Mouse (Mus musculus) CH12.LX (cell line): Measurements from ENCODE around the gene Pcbp2. TPM values are rescaled to one million over a fixed set of nuclear protein-coding genes. Genes with fewer than 3 reads are reported as not detected.

ENCODE experiments used
- DNase-seq: peaks from one replicate; pipeline ENCODE4 v3.0.0-alpha.2; 2013; ENCODE audit errors: extremely low read depth
- H3K27ac ChIP-seq: 2 replicates; pipeline ENCODE4 v1.5.1; 2012; ENCODE audit warnings: low read depth, mild to moderate bottlenecking, control low read depth, moderate library complexity; ENCODE audit not compliant: insufficient read depth
- H3K27me3 ChIP-seq: replicated peaks from 2 replicates; pipeline ENCODE3; 2012; ENCODE audit warnings: inconsistent platforms
- H3K36me3 ChIP-seq, 2 experiments: replicated peaks in 1 of 2; 2 replicates each; pipeline versions ENCODE3 to v1.6.1; 2012; ENCODE audit warnings: inconsistent platforms in 1 of 2, low read length in 1 of 2, mild to moderate bottlenecking in 1 of 2, mixed read lengths in 1 of 2, moderate library complexity in 1 of 2; ENCODE audit not compliant: control insufficient read depth in 1 of 2, insufficient read depth in 1 of 2
- H3K4me1 ChIP-seq, 2 experiments: 2 replicates each; pipeline ENCODE4 v1.6.1; 2012; ENCODE audit warnings: inconsistent platforms in 1 of 2, moderate library complexity in 1 of 2; ENCODE audit not compliant: insufficient read depth in 2 of 2, control insufficient read depth in 1 of 2
- H3K4me2 ChIP-seq: 2 replicates; pipeline ENCODE4 v1.6.1; 2012; ENCODE audit warnings: low read depth, mild to moderate bottlenecking, control low read depth; ENCODE audit not compliant: poor library complexity, insufficient read depth, severe bottlenecking
- H3K4me3 ChIP-seq, 3 experiments: fragments of 150-350 bp in 1 of 3; sonication (generic) in 1 of 3; replicated peaks in 1 of 3; 2 replicates each; pipeline versions ENCODE3 to v1.5.1; 2011 to 2012; ENCODE audit warnings: low read depth in 2 of 3, low read length in 2 of 3, mild to moderate bottlenecking in 2 of 3, moderate library complexity in 2 of 3, control low read depth in 1 of 3, improper control_type of control experiment in 1 of 3, inconsistent platforms in 1 of 3, mixed read lengths in 1 of 3; ENCODE audit not compliant: poor library complexity in 1 of 3
- H3K79me2 ChIP-seq: replicated peaks from 2 replicates; pipeline ENCODE4 v1.6.1; 2012; ENCODE audit warnings: mild to moderate bottlenecking, moderate library complexity; ENCODE audit not compliant: control insufficient read depth, poor library complexity, insufficient read depth, severe bottlenecking; ENCODE audit errors: extremely low read depth
- H3K9ac ChIP-seq: 2 replicates; pipeline ENCODE4 v1.6.1; 2012; ENCODE audit warnings: low read depth, mild to moderate bottlenecking, control low read depth, moderate library complexity; ENCODE audit not compliant: insufficient read depth
- H3K9me3 ChIP-seq: replicated peaks from 2 replicates; pipeline ENCODE3; 2012; ENCODE audit warnings: low read length, inconsistent platforms, mixed read lengths
- E2F4 ChIP-seq: IDR thresholded peaks from 2 replicates; pipeline ENCODE4 v1.6.1; 2011; ENCODE audit warnings: low read depth, low read length, improper control_type of control experiment; ENCODE audit not compliant: insufficient replicate concordance
- ELF1 ChIP-seq: IDR thresholded peaks from 2 replicates; pipeline ENCODE4 v1.6.1; 2014; ENCODE audit warnings: low read depth, mild to moderate bottlenecking, inconsistent platforms, low read length, improper control_type of control experiment
- EP300 ChIP-seq: IDR thresholded peaks from 2 replicates; pipeline ENCODE4 v1.6.1; 2011; ENCODE audit warnings: low read length, improper control_type of control experiment
- ETS1 ChIP-seq: conservative IDR thresholded peaks from 2 replicates; pipeline ENCODE4 v1.6.1; 2012; ENCODE audit warnings: low read depth, mild to moderate bottlenecking, inconsistent platforms, low read length, improper control_type of control experiment, moderate library complexity
- GABPA ChIP-seq: IDR thresholded peaks from 2 replicates; pipeline ENCODE4 v1.6.1; 2012; ENCODE audit warnings: low read depth, low read length, improper control_type of control experiment, inconsistent platforms; ENCODE audit not compliant: insufficient replicate concordance
- HCFC1 ChIP-seq: IDR thresholded peaks from 2 replicates; pipeline ENCODE4 v1.6.1; 2012; ENCODE audit warnings: low read depth, mild to moderate bottlenecking, inconsistent platforms, low read length, improper control_type of control experiment
- JUN ChIP-seq: IDR thresholded peaks from 2 replicates; pipeline ENCODE4 v1.6.1; 2011; ENCODE audit warnings: low read depth, mild to moderate bottlenecking, low read length, improper control_type of control experiment, moderate library complexity; ENCODE audit not compliant: insufficient read depth
- JUND ChIP-seq: conservative IDR thresholded peaks from 2 replicates; pipeline ENCODE4 v1.6.1; 2011; ENCODE audit warnings: low read depth, low read length, improper control_type of control experiment
- MAFK ChIP-seq: IDR thresholded peaks from 2 replicates; pipeline ENCODE4 v1.6.1; 2011; ENCODE audit warnings: low read length, improper control_type of control experiment; ENCODE audit not compliant: insufficient replicate concordance
- MAZ ChIP-seq: IDR thresholded peaks from 2 replicates; pipeline ENCODE4 v1.6.1; 2012; ENCODE audit warnings: low read depth, mild to moderate bottlenecking, inconsistent platforms, low read length, improper control_type of control experiment, moderate library complexity
- MEF2A ChIP-seq: IDR thresholded peaks from 2 replicates; pipeline ENCODE4 v1.6.1; 2014; ENCODE audit warnings: low read depth, mild to moderate bottlenecking, inconsistent platforms, low read length, improper control_type of control experiment, borderline replicate concordance
- PAX5 ChIP-seq: IDR thresholded peaks from 2 replicates; pipeline ENCODE4 v1.6.1; 2012; ENCODE audit warnings: low read length, inconsistent platforms, mixed read lengths
- POLR2AphosphoS2 ChIP-seq: IDR thresholded peaks from 2 replicates; pipeline ENCODE4 v1.6.1; 2011; ENCODE audit warnings: low read depth, low read length, improper control_type of control experiment
- RCOR1 ChIP-seq: conservative IDR thresholded peaks from 2 replicates; pipeline ENCODE4 v1.6.1; 2012; ENCODE audit warnings: low read depth, mild to moderate bottlenecking, inconsistent platforms, low read length, improper control_type of control experiment
- TBP ChIP-seq: conservative IDR thresholded peaks from 2 replicates; pipeline ENCODE4 v1.6.1; 2011; ENCODE audit warnings: low read depth, low read length, improper control_type of control experiment
- UBTF ChIP-seq: IDR thresholded peaks from 2 replicates; pipeline ENCODE4 v1.6.1; 2012; ENCODE audit warnings: low read depth, mild to moderate bottlenecking, inconsistent platforms, low read length, improper control_type of control experiment, moderate library complexity
- ZKSCAN1 ChIP-seq: IDR thresholded peaks from 2 replicates; pipeline ENCODE4 v1.6.1; 2012; ENCODE audit warnings: low read depth, inconsistent platforms, low read length, improper control_type of control experiment, borderline replicate concordance
- ZMIZ1 ChIP-seq: IDR thresholded peaks from 2 replicates; pipeline ENCODE4 v1.6.1; 2012; ENCODE audit warnings: low read depth, mild to moderate bottlenecking, inconsistent platforms, low read length, improper control_type of control experiment
- ZNF384 ChIP-seq: IDR thresholded peaks from 2 replicates; pipeline ENCODE4 v1.6.1; 2012; ENCODE audit warnings: low read depth, low read length, improper control_type of control experiment, inconsistent platforms
- dilution Hi-C: fragments of 300-500 bp; cut with MboI; formaldehyde crosslinking; loops from 2 replicates; pipeline ENCODE4 v1.14.3; 2020; ENCODE audit warnings: low sequenced_read_pairs; ENCODE audit not compliant: extremely low pct_unique_long_range_greater_than_20kb, extremely low pct_ligation_motif_present
- in situ Hi-C: fragments of 300-500 bp; cut with MboI; formaldehyde crosslinking; loops from 3 replicates; pipeline ENCODE4 v1.14.3; 2019; ENCODE audit warnings: low sequenced_read_pairs, low pct_ligation_motif_present, low pct_unique_long_range_greater_than_20kb, mixed read lengths
- polyA plus RNA-seq: library from polyadenylated mRNA; unstranded; fragments of >175 nt; gene quantifications from 2 replicates; pipeline ENCODE4 v1.2.1, GENCODE M21; 2012; ENCODE audit warnings: low read depth; ENCODE audit not compliant: insufficient read length
- total RNA-seq, 2 experiments: library from RNA; depleted of rRNA; stranded (reverse); fragments of 300-350 nt in 1 of 2; fragments of >200 nt in 1 of 2; gene quantifications; 2 replicates each; pipeline ENCODE4 v1.2.3; 2012 to 2014

Gene Pcbp2
- total and polyA plus RNA-seq, 3 experiments, result 281 to 1,545 (median 379) TPM

- DNase-seq, result no peak
- Histone ChIP-seq H3K9me3 (no peaks in the 10 kb centered on the region), H3K9ac (no peak overlapping the region), H3K27me3 (no peaks in the 10 kb centered on the region), H3K79me2 (no peaks in the 10 kb centered on the region), H3K4me3 (no peak overlapping the region), H3K4me1 (peaks cover 0 to 12% of the 10 kb centered on the region in 2 experiments; a peak in 2 of 4 replicates), H3K4me2 (no peak overlapping the region), H3K36me3 (peaks cover 34 to 94% of the 10 kb centered on the region in 2 experiments), H3K27ac (no peak overlapping the region)
- no peak for TF ChIP-seq MAFK
- no peak for TF ChIP-seq POLR2AphosphoS2
- no peak for TF ChIP-seq ZNF384
- no peak for TF ChIP-seq PAX5
- no peak for TF ChIP-seq RCOR1
- no peak for TF ChIP-seq ETS1
- no peak for TF ChIP-seq ZMIZ1
- no peak for TF ChIP-seq EP300
- TF ChIP-seq ELF1, result no peak
- TF ChIP-seq TBP, result no peak
- no peak for TF ChIP-seq JUN
- no peak for TF ChIP-seq JUND
- no peak for TF ChIP-seq MAZ
- no peak for TF ChIP-seq GABPA
- in situ Hi-C loops (no loop called here), dilution Hi-C loops (no loop called here)
These were observed 58.1 kb downstream of the Pcbp2 start for GRCm38 (mm10) chr15:102528396-102528795.

- dilution Hi-C loops (no loop called here), in situ Hi-C loops (no loop called here)
- DNase-seq, result no peak
- Histone ChIP-seq H3K9me3 (no peaks in the 10 kb centered on the region), H3K4me1 (peaks cover 0 to 8% of the 10 kb centered on the region in 2 experiments; a peak in 1 of 4 replicates), H3K4me2 (no peak overlapping the region), H3K9ac (no peak overlapping the region), H3K27ac (no peak overlapping the region), H3K27me3 (no peaks in the 10 kb centered on the region), H3K36me3 (peaks cover 33 to 90% of the 10 kb centered on the region in 2 experiments), H3K79me2 (no peaks in the 10 kb centered on the region), H3K4me3 (no peak overlapping the region)
- no peak for TF ChIP-seq MEF2A
- TF ChIP-seq MAFK, result no peak
- TF ChIP-seq ZKSCAN1, result no peak
- TF ChIP-seq HCFC1, result no peak
- TF ChIP-seq E2F4, result no peak
- TF ChIP-seq ZNF384, result no peak
- no peak for TF ChIP-seq PAX5
- no peak for TF ChIP-seq JUN
- TF ChIP-seq TBP, result no peak
- TF ChIP-seq UBTF, result no peak
These were observed 60.2 kb downstream of the Pcbp2 start for GRCm38 (mm10) chr15:102530566-102530965.
